Mouse (Mus musculus): Measurements from ENCODE around the gene Prickle4. TPM values are rescaled to one million over a fixed set of nuclear protein-coding genes. Genes with fewer than 3 reads are reported as not detected.

Gene Prickle4
- total RNA-seq (2021) (1 to 10 TPM; 3.7 to 3.9 TPM), polyA plus RNA-seq (2012; rRNA removed) (4.0 and 8.3 TPM in 2 replicates)
- long read RNA-seq: 0 reads

DNA sequence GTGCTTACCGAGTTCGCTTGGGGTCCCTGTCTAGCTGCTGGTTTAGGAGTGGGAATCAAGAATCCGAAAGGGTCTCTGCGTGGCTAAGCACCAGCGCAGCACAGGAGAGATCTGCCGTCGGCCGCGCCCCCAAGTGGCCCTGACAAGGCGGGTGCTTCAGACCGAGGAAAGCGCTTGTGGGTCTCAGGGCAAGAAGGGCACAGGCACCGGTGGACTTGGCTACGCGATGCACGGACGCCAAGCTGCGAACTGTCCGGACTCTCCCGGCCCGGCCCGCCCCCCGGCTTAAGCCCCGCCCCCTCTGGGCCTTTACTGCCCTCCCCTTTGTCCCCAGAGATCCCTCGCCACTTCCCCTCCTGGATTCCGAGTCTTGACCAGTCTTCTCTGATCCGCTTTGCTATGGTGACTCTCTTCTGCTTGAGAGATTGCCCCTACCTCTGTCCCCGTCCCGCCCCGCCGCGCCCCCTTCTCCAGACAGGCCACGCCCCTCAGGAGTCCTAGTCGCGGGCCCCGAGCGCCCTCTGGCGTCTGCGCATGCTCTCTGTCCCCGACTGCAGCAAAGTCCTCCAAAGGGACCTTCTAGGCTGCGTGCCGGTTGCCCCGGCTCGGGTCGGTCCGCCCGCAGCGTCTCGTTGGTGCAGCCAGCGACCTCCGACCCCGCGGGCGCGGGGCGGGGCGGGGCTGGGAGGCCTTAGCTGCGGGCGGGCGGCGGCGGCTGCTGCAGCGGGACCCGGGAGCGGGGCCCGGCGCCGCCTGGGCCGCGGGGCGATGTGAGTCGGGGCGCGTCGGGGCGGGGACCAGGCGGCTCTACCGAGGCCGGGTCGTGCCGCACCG, at the start of gene Prickle4:
TSS of gene Prickle4 (minus strand) at position 234 of the 834 bp plus-strand sequence.
- Histone ChIP-seq H3K4me1 (ENCODE audit: control insufficient read depth, insufficient read depth, low read length) (0 out of 2 replicates have a peak, but pooled peaks cover 1% of the 10 kb centered on the region), H3K4me3 (peak within 1 kb of the TSS; percentile 81), H3K9ac (ENCODE audit: low read depth, low read length) (peak within 1 kb of the TSS; percentile 91), H3K27me3 (ENCODE audit: control insufficient read depth, insufficient read depth, low read length) (no peaks in the 10 kb centered on the region), H3K36me3 (ENCODE audit: control insufficient read depth, insufficient read depth, low read length) (no peaks in the 10 kb centered on the region), H3K27ac (peak within 1 kb of the TSS; percentile 77), H3K79me2 (replicated peaks; ENCODE audit: control insufficient read depth, insufficient read depth, low read length) (no peaks in the 10 kb centered on the region)
- under 1% methylated on average over 74 of the region's 82 CpGs for WGBS
- peak; percentile 74 for TF ChIP-seq CTCF (IDR thresholded peaks at IDR 0.05)
- no peak; the same call in 1 of the 2 replicates for TF ChIP-seq EP300 (IDR thresholded peaks at IDR 0.05; ENCODE audit: insufficient read depth, low read depth, low read length)
- peak; percentile 66 for TF ChIP-seq POLR2A (IDR thresholded peaks at IDR 0.05; ENCODE audit: insufficient read depth, low read depth, low read length)
- intact Hi-C loops (cut with DNase I): loop anchor here (2.0 to 5.0 kb wide), 3 partner anchors 42 to 327 kb away; partner anchors contain the start of genes Mrps10 and Tfeb
- peak; percentile 97 to 98 for DNase-seq

DNA sequence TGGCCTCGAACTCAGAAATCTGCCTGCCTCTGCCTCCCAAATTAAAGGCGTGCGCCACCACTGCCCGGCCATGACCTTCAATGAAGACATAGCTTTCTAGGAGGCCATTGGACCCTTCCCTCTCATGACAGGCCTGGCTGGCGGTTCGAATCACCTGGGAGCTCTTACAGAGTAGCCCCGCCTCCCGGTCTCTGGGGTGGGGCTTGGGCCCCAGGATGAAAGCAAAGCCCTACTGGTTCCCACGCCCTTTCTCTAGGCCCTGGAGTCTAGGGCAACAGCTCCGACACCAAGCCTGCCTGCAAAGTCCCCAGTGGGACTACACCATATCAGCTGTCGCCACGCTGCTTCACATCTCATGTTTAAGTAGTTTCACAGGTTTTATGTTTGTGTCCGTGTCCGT, 49.5 kb upstream of the Prickle4 start:
- H3K27ac ChIP-seq: no peak overlapping the region
- no peak overlapping the region for H3K4me3 ChIP-seq
- H3K4me1 ChIP-seq (ENCODE audit: control insufficient read depth, insufficient read depth, low read length): peaks cover 10% of the 10 kb centered on the region
- DNase-seq: no peak
- TF ChIP-seq EP300 (IDR thresholded peaks at IDR 0.05; ENCODE audit: insufficient read depth, low read depth, low read length) (no peak), POLR2A (IDR thresholded peaks at IDR 0.05; ENCODE audit: insufficient read depth, low read depth, low read length) (no peak), CTCF (IDR thresholded peaks at IDR 0.05) (no peak)
- peaks cover 2% of the 10 kb centered on the region for H3K79me2 ChIP-seq (replicated peaks; ENCODE audit: control insufficient read depth, insufficient read depth, low read length)
- no peaks in the 10 kb centered on the region for H3K27me3 ChIP-seq (ENCODE audit: control insufficient read depth, insufficient read depth, low read length)
- intact Hi-C loops (cut with DNase I): no loop called here
- 94% methylated on average over 14 of the region's 14 CpGs for WGBS
- H3K36me3 ChIP-seq (ENCODE audit: control insufficient read depth, insufficient read depth, low read length): no peaks in the 10 kb centered on the region
- no peak overlapping the region for H3K9ac ChIP-seq (ENCODE audit: low read depth, low read length)

DNA sequence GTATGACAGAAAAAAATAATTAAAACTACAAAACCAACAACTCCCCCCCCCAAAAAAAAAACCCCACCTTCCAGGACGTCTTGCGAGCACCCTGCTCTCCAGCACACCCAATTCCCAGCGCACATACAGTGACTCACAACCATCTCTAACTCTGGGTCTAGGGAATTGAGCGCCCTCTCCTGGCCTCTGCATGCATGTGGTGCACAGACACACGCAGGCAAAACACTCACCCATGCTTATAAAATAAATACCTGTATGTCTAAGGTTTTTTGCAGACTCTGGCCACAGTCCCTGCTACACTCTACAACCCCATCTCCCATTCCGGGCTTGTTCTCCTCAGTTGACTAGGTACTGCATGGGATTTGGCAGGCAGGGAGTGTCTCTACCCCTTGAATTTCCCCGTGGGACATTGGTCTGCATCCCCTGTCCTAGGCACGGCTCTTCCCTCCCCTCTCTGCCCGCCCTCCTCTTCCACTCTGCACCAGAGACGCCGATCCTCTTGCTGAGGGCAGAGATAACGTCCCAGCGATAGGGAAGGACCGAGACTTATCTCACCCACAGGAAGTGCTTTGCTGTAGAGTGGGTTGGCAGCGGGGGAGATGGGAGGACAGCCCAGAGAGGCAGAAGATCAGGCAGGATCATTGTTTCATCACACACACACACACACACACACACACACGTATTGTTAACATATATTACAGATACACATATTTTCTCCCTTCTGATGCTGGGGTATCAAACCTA, 48.6 kb upstream of the Prickle4 start:
- peaks cover 10% of the 10 kb centered on the region for H3K4me1 ChIP-seq (ENCODE audit: control insufficient read depth, insufficient read depth, low read length)
- intact Hi-C loops (cut with DNase I): no loop called here

DNA sequence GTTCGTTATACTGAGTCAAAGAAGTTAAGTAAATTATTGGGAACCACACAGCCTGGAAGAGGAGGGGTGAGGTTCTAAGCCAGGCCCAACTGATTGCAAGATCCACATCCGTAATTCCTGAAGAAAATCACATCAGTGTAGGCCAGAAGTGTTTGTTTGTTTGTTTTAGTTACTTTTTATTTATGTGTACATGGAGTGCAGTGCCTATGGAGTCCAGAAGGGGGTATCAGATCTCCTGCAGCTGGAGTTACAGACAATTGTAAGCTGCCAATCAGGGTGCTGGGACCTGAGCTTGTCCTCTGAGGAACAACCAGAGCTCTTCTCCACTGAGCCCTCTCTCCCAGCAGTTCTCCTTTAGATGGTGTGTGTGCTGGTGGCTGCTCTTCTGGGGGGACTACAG, 45.6 kb upstream of the Prickle4 start:
- Histone ChIP-seq H3K9ac (ENCODE audit: low read depth, low read length) (no peak overlapping the region), H3K4me1 (ENCODE audit: control insufficient read depth, insufficient read depth, low read length) (peaks cover 10% of the 10 kb centered on the region), H3K36me3 (ENCODE audit: control insufficient read depth, insufficient read depth, low read length) (no peaks in the 10 kb centered on the region), H3K27ac (no peak overlapping the region), H3K79me2 (replicated peaks; ENCODE audit: control insufficient read depth, insufficient read depth, low read length) (peaks cover 1% of the 10 kb centered on the region; the same call in 1 of the 2 replicates), H3K4me3 (no peak overlapping the region), H3K27me3 (ENCODE audit: control insufficient read depth, insufficient read depth, low read length) (no peaks in the 10 kb centered on the region)
- intact Hi-C loops (cut with DNase I): loop anchor here (2.0 kb wide), 2 partner anchors 21 to 51 kb away; no protein-coding TSS in a partner anchor
- TF ChIP-seq CTCF (IDR thresholded peaks at IDR 0.05): peak; percentile 46
- no peak for TF ChIP-seq POLR2A (IDR thresholded peaks at IDR 0.05; ENCODE audit: insufficient read depth, low read depth, low read length)
- TF ChIP-seq EP300 (IDR thresholded peaks at IDR 0.05; ENCODE audit: insufficient read depth, low read depth, low read length): no peak
- DNase-seq: no peak
- 91% methylated on average over 2 of the region's 2 CpGs for WGBS

More for the DNA sequence above, 48.6 kb upstream of the Prickle4 start:
- H3K4me3 ChIP-seq: no peak overlapping the region
- H3K79me2 ChIP-seq (replicated peaks; ENCODE audit: control insufficient read depth, insufficient read depth, low read length): peaks cover 2% of the 10 kb centered on the region
- DNase-seq: no peak
- no peaks in the 10 kb centered on the region for H3K36me3 ChIP-seq (ENCODE audit: control insufficient read depth, insufficient read depth, low read length)
- 18% methylated on average over 16 of the region's 16 CpGs for WGBS
- H3K27me3 ChIP-seq (ENCODE audit: control insufficient read depth, insufficient read depth, low read length): no peaks in the 10 kb centered on the region
- no peak overlapping the region for H3K9ac ChIP-seq (ENCODE audit: low read depth, low read length)
- H3K27ac ChIP-seq: no peak overlapping the region
- TF ChIP-seq POLR2A (IDR thresholded peaks at IDR 0.05; ENCODE audit: insufficient read depth, low read depth, low read length): no peak
- peak; percentile 61 for TF ChIP-seq CTCF (IDR thresholded peaks at IDR 0.05)
- TF ChIP-seq EP300 (IDR thresholded peaks at IDR 0.05; ENCODE audit: insufficient read depth, low read depth, low read length): no peak

DNA sequence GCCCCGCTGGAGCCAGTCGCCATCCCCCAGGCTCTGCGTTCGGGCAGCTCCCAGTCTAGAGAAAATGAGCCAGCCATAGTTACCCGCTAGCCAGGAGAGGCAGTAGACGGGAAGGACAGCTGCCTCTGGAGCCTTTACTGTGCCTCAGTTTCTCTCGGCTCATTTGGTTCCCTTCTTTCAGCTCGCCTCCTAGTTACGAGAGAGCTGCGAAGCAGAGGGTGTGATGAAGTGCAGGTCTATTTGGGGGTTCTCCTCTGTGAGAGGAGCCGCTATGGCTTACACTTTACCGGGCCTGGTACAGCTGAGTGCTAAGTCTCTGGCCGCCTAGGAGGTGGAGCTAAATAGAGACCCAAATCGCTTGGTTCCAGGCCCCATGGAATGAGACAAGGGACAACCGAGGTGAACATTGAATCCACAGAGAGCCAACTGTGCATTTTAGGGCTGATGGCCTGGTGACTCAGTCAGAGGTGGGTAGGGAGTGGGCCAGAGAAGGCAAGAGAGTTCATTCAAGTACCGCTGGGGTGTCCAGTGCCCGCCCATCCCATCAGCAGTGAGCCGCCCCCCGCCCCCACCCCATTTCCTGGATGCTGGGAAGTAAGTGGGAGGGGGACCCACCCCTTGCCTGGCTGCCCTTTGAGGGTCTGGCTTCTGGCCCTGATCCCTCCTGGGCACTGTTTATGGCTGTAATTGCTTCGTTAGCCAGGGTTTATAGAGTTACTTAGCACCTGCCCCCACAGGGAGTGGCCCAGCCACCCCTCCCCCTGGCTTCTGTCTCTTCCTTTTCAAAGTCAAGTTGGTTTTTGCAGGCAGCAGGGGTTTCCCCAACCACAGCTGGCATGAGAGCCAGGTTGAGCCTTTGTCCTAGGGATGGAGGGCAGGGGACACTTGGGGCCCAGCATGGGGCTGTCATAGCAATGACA, 44.6 kb upstream of the Prickle4 start:
- peak overlapping the region; percentile 98 for H3K9ac ChIP-seq (ENCODE audit: low read depth, low read length)
- H3K27ac ChIP-seq: peak overlapping the region; percentile 99
- peak overlapping the region; percentile 90 for H3K4me3 ChIP-seq
- no peak for TF ChIP-seq POLR2A (IDR thresholded peaks at IDR 0.05; ENCODE audit: insufficient read depth, low read depth, low read length)
- TF ChIP-seq CTCF (IDR thresholded peaks at IDR 0.05): no peak
- TF ChIP-seq EP300 (IDR thresholded peaks at IDR 0.05; ENCODE audit: insufficient read depth, low read depth, low read length): no peak
- no peaks in the 10 kb centered on the region for H3K27me3 ChIP-seq (ENCODE audit: control insufficient read depth, insufficient read depth, low read length)
- intact Hi-C loops (cut with DNase I): no loop called here
- H3K36me3 ChIP-seq (ENCODE audit: control insufficient read depth, insufficient read depth, low read length): no peaks in the 10 kb centered on the region
- DNase-seq: peak; percentile 35 to 49
- H3K79me2 ChIP-seq (replicated peaks; ENCODE audit: control insufficient read depth, insufficient read depth, low read length): peaks cover 1% of the 10 kb centered on the region; the same call in 1 of the 2 replicates
- peaks cover 10% of the 10 kb centered on the region for H3K4me1 ChIP-seq (ENCODE audit: control insufficient read depth, insufficient read depth, low read length)
- WGBS: 25% methylated on average over 20 of the region's 20 CpGs
